Mouse (Mus musculus): Measurements from ENCODE around the gene Gucy2d.

- TF ChIP-seq POLR2A (IDR thresholded peaks at IDR 0.05; ENCODE audit: control insufficient read depth, low read depth, low read length) (no peak), CTCF (IDR thresholded peaks at IDR 0.05; ENCODE audit: control insufficient read depth, insufficient read depth, insufficient replicate concordance, low read depth, low read length) (no peak)
Observed at GRCm38 (mm10) chr7:98503951-98504647, 63.9 kb downstream of the Gucy2d start.
